Mouse (Mus musculus): ENCODE results near the gene Gm18596. TPM values are rescaled to one million over a fixed set of nuclear protein-coding genes. Genes with fewer than 3 reads are reported as not detected.
"Not testable (repeated sequence)": the region's sequence is repeated elsewhere in the genome, so short reads cannot be mapped to it uniquely, and the experiment has no call there.

Gene Gm18596
- total RNA-seq, 2 experiments from 2014 or later, result not detected

DNA sequence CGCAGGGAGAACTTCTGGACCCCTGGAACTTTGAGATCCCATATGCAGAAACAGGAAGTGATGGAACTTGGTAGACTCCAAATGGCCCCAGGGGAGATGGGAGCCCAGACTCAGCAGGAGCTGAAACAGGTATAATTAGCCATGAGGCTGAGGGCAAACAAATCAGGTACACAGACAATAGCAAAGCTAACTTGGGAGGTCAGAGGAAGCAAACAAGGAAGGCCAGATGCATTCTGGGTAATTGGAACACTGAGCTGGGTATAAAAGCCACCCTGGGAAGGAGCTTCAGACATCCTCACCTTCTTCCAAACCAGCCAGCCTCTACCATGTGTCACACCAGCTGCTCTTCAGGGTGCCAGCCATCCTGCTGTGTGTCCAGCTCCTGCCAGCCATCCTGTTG lies 22.1 kb downstream of the Gm18596 start, which contains the start of gene Krtap12-1:
TSS of gene Krtap12-1 (plus strand) at position 301 of the 400 bp plus-strand sequence.
- intact Hi-C loops (cut with DNase I), result not testable (repeated sequence)

GRCm38 (mm10) chr10:77715507-77715906 lies 26.9 kb downstream of the Gm18596 start, which contains the start of gene Gm10142:
Gene Gm10142 (plus strand): TSS chr10:77715807.
- intact Hi-C loops (cut with DNase I), result no loop called here
- DNase-seq (ENCODE audit: low spot score in 2 of 2), result no peak

More for the DNA sequence above, 22.1 kb downstream of the Gm18596 start, which contains the start of gene Krtap12-1:
- not testable (repeated sequence) for DNase-seq (ENCODE audit: low spot score in 2 of 2)

- no peak for DNase-seq (ENCODE audit: low spot score in 2 of 2)
- intact Hi-C loops (cut with DNase I), result no loop called here
Observed at GRCm38 (mm10) chr10:77713734-77714133, 28.7 kb downstream of the Gm18596 start.

GRCm38 (mm10) chr10:77711157-77711556 lies 31.3 kb downstream of the Gm18596 start, which contains the start of gene Gm10024:
Gene Gm10024 (plus strand): TSS chr10:77711457.
- DNase-seq (ENCODE audit: low spot score in 2 of 2); intact Hi-C loops (cut with DNase I): not testable (repeated sequence)

- intact Hi-C loops (cut with DNase I), result loop anchor here (5.0 kb wide), 1 partner anchor 167 kb away; no protein-coding TSS in a partner anchor
- DNase-seq (ENCODE audit: low spot score in 2 of 2), result peak in 1 of 2 experiments; percentile 21
Observed at GRCm38 (mm10) chr10:77709831-77710230, 32.6 kb downstream of the Gm18596 start.

GRCm38 (mm10) chr10:77706326-77706725 lies 36.1 kb downstream of the Gm18596 start, which contains the start of gene Gm10272:
Gene Gm10272 (plus strand): TSS chr10:77706626.
- no peak for DNase-seq (ENCODE audit: low spot score in 2 of 2)
- intact Hi-C loops (cut with DNase I), result loop anchor here (5.0 kb wide), 1 partner anchor 171 kb away; no protein-coding TSS in a partner anchor

DNA sequence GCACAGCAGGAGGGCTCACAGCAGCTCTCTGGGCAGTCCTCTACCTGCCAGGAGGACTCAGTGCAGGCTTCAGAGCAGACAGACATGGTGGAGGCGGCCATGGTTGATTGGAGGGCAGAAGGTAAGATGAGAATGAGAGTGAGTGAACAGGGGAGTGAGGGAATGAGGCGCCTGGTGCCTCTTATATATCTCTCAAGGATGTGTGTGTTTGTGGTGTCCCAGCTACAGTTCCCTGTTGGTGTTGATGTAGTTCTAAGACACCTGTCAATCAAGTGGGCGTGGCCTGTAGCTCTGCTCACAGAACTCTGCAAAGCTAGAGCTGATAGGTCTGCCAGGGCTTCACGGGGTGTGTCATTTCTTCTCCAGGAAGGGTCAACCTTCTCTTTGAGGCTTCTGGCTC lies 45.3 kb downstream of the Gm18596 start, which contains the start of gene Gm9508:
TSS of gene Gm9508 (minus strand) at position 101 of the 400 bp plus-strand sequence.
- intact Hi-C loops (cut with DNase I), result no loop called here

More for the DNA sequence above, 45.3 kb downstream of the Gm18596 start, which contains the start of gene Gm9508:
- DNase-seq (ENCODE audit: low spot score in 2 of 2), result no peak

Other genes starting within 250 kb of the Gm18596 start
- 10 to 100 TPM; 32.2 to 33.4 TPM for gene Fam207a, start 226.9 kb downstream of the Gm18596 start, total RNA-seq (2021)
- gene Itgb2, start 212.4 kb downstream of the Gm18596 start, total RNA-seq (2021), result 1 to 10 TPM; 3.1 to 3.2 TPM
- 10 to 100 TPM; 74.0 to 75.1 TPM for gene Pttg1ip, start 160.9 kb downstream of the Gm18596 start, total RNA-seq (2021)
- 100 to 1,000 TPM; 129 to 135 TPM for gene Sumo3, start 136.5 kb downstream of the Gm18596 start, total RNA-seq (2021)
- gene Gm49325, start 136.4 kb downstream of the Gm18596 start, total RNA-seq (2021), result 10 to 100 TPM in 1 of 2 experiments, 1 to 10 TPM in 1; 6.7 to 15.7 TPM
- gene Ube2g2, start 120.4 kb downstream of the Gm18596 start, total RNA-seq (2021), result 10 to 100 TPM; 36.3 to 41.6 TPM
- gene Tspear, start 56.1 kb downstream of the Gm18596 start, total RNA-seq (2021), result under 1 TPM in 1 of 2 experiments, not detected in 1; 0.15 TPM
- gene Gm19402, start 51.9 kb downstream of the Gm18596 start, total RNA-seq (2021), result not detected
- not detected for gene Gm9508, start 45.4 kb downstream of the Gm18596 start, total RNA-seq (2021)
- gene Gm10272, start 36.0 kb downstream of the Gm18596 start, total RNA-seq (2021), result not detected
- gene Gm10024, start 31.2 kb downstream of the Gm18596 start, total RNA-seq (2021), result not detected
- not detected for gene Gm10142, start 26.8 kb downstream of the Gm18596 start, total RNA-seq (2021)
- gene Krtap12-1, start 22.0 kb downstream of the Gm18596 start, total RNA-seq (2021), result not detected
- not detected for gene Gm10100, start 16.2 kb downstream of the Gm18596 start, total RNA-seq (2021)
- gene Gm9736, start 8.7 kb upstream of the Gm18596 start, total RNA-seq (2021), result not detected
- gene Gm3233, start 17.0 kb upstream of the Gm18596 start, total RNA-seq (2021), result not detected
- not detected for gene Gm3238, start 28.7 kb upstream of the Gm18596 start, total RNA-seq (2021)
- gene Gm7138, start 34.3 kb upstream of the Gm18596 start, total RNA-seq (2021), result not detected
- gene Gm3250, start 39.9 kb upstream of the Gm18596 start, total RNA-seq (2021), result not detected
- gene Gm7137, start 45.6 kb upstream of the Gm18596 start, total RNA-seq (2021), result not detected
- not detected for gene Gm9639, start 52.4 kb upstream of the Gm18596 start, total RNA-seq (2021)
- gene Gm19668, start 56.5 kb upstream of the Gm18596 start, total RNA-seq (2021), result not detected
- gene Gm9507, start 69.2 kb upstream of the Gm18596 start, total RNA-seq (2021), result not detected
- gene Gm2696, start 72.0 kb upstream of the Gm18596 start, total RNA-seq (2021), result not detected
- gene Krtap10-4, start 84.5 kb upstream of the Gm18596 start, total RNA-seq (2021), result not detected
- not detected for gene Krtap10-10, start 93.3 kb upstream of the Gm18596 start, total RNA-seq (2021)
- not detected for gene Gm36176, start 104.2 kb upstream of the Gm18596 start, total RNA-seq (2021)
- gene Gm10318, start 110.2 kb upstream of the Gm18596 start, total RNA-seq (2021), result not detected
- not detected for gene Gm3285, start 119.3 kb upstream of the Gm18596 start, total RNA-seq (2021)
- 10 to 100 TPM; 19.4 to 20.8 TPM for gene Lrrc3, start 159.9 kb upstream of the Gm18596 start, total RNA-seq (2021)
- gene Trpm2, start 227.9 kb upstream of the Gm18596 start, total RNA-seq (2021), result 10 to 100 TPM; 32.1 to 33.3 TPM
- 10 to 100 TPM; 33.0 to 37.4 TPM for gene 1810043G02Rik, start 235.9 kb upstream of the Gm18596 start, total RNA-seq (2021)

All from left cerebral cortex, postnatal 14 days (tissue).